ENCODE assay signal across 13 mouse cellular contexts in the genomic region with DNA sequence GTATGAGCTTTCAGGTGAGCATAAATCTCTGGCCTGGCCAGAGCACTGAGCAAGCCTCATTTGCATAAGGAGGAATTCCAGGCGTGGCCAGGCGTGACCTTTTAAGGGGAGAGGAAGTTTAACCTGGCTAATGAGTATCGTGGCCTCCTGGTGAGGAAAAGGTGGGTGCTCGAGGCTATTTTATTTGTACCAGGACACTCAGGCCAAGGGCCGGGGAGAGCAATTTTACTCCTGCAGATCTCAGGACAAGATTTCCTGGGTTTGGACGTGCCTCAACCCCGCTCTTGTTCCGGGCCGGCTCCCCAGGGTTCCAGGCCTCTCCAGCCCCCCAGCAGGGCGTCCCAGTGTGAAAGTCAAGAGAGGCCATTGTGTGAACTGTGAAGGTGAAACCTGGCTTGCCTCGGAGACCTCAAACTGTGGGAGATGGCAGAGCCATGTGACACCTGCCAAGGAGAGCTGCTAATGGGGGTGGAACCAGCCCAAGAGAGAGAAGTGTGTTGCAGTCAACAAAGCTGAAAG. TPM values are rescaled to one million over a fixed set of nuclear protein-coding genes. Genes with fewer than 3 reads are reported as not detected.
A peak's percentile ranks its signal among the peaks of the same experiment; 100 is the strongest.
DNase-seq lines count a peak whose midpoint lies in the region; ATAC-seq and TF ChIP-seq lines count a peak whose summit lies in the region.
"Had no signal": no experiment of that assay in that cellular context is flagged by ENCODE, and none has a peak within 500 bp of the region (broad histone marks: within the 10 kb centered on the region; RNA-seq: fewer than 3 reads in every experiment).

No protein-coding gene starts in this region.

- no peak overlapping the region for H3K4me3 ChIP-seq in hindbrain, embryonic 10.5 days
- H3K4me3 ChIP-seq in hindbrain, postnatal 0 days (ENCODE audit: low read length), result no peak overlapping the region
- H3K4me3 ChIP-seq in kidney, embryonic 15.5 days (replicated peaks), result no peak overlapping the region
- H3K4me3 ChIP-seq: forebrain, embryonic 13.5 days; gastrocnemius, adult 2 months; heart, embryonic 15.5 days; hindbrain, embryonic 15.5 days had no signal

- peaks cover 35% of the 10 kb centered on the region for H3K4me1 ChIP-seq in hindbrain, embryonic 10.5 days (replicated peaks)
- no peaks in the 10 kb centered on the region for H3K4me1 ChIP-seq in hindbrain, postnatal 0 days (ENCODE audit: insufficient read depth, low read length)
- H3K4me1 ChIP-seq in kidney, embryonic 15.5 days, result peaks cover 55% of the 10 kb centered on the region

- POLR2A ChIA-PET in Patski (lab: Charles Lee), result interaction anchor here (0.6 to 1.1 kb wide), 2 partner anchors 49 to 115 kb away, joined by 3 read pairs; no protein-coding TSS in a partner anchor

- H3K9me3 ChIP-seq in hindbrain, embryonic 10.5 days, result no peaks in the 10 kb centered on the region
- H3K9me3 ChIP-seq in hindbrain, postnatal 0 days (ENCODE audit: low read length), result no peaks in the 10 kb centered on the region; the same call in 1 of the 2 replicates
- H3K9me3 ChIP-seq in kidney, embryonic 15.5 days (replicated peaks), result no peaks in the 10 kb centered on the region
- H3K9me3 ChIP-seq: forebrain, embryonic 13.5 days; heart, embryonic 15.5 days; hindbrain, embryonic 15.5 days had no signal

- H3K4me2 ChIP-seq in hindbrain, postnatal 0 days (ENCODE audit: low read depth, low read length), result no peak overlapping the region
- peak overlapping the region; percentile 7; the same call in 1 of the 2 replicates for H3K4me2 ChIP-seq in kidney, embryonic 15.5 days
- H3K4me2 ChIP-seq: forebrain, embryonic 13.5 days; heart, embryonic 15.5 days; hindbrain, embryonic 15.5 days had no signal

- in situ Hi-C loops in Patski (cut with MboI; ENCODE audit: low pct_unique_long_range_greater_than_20kb), result no loop called here

- CTCF ChIA-PET in Patski (lab: Charles Lee), result interaction anchor here (1.5 to 1.7 kb wide), 2 partner anchors 17 to 47 kb away, joined by 3 to 4 read pairs; no protein-coding TSS in a partner anchor

- H3K9ac ChIP-seq in hindbrain, postnatal 0 days (replicated peaks; ENCODE audit: low read length), result no peak overlapping the region
- no peak overlapping the region for H3K9ac ChIP-seq in kidney, embryonic 15.5 days
- H3K9ac ChIP-seq: forebrain, embryonic 13.5 days; heart, embryonic 15.5 days; hindbrain, embryonic 15.5 days had no signal

- TF ChIP-seq CTCF in hindbrain, postnatal 0 days (IDR thresholded peaks at IDR 0.05; ENCODE audit: low read depth), result no peak
- TF ChIP-seq CTCF in Patski (IDR thresholded peaks at IDR 0.05), result no peak

- 23% methylated on average over 11 of the region's 11 CpGs for WGBS in hindbrain, embryonic 10.5 days
- WGBS in hindbrain, postnatal 0 days, result 38% methylated on average over 11 of the region's 11 CpGs
- WGBS in kidney, embryonic 15.5 days, result 22% methylated on average over 11 of the region's 11 CpGs

- H3K36me3 ChIP-seq in hindbrain, embryonic 10.5 days, result no peaks in the 10 kb centered on the region
- H3K36me3 ChIP-seq in hindbrain, postnatal 0 days (ENCODE audit: insufficient read depth, low read length), result no peaks in the 10 kb centered on the region
- H3K36me3 ChIP-seq in kidney, embryonic 15.5 days, result no peaks in the 10 kb centered on the region
- H3K36me3 ChIP-seq: heart, embryonic 15.5 days; hindbrain, embryonic 15.5 days had no signal

- H3K27me3 ChIP-seq in hindbrain, embryonic 10.5 days (ENCODE audit: insufficient read depth, poor library complexity, severe bottlenecking), result no peaks in the 10 kb centered on the region
- no peaks in the 10 kb centered on the region for H3K27me3 ChIP-seq in hindbrain, postnatal 0 days (ENCODE audit: insufficient read depth, low read length)
- no peaks in the 10 kb centered on the region for H3K27me3 ChIP-seq in Patski
- no peaks in the 10 kb centered on the region for H3K27me3 ChIP-seq in kidney, embryonic 15.5 days
- H3K27me3 ChIP-seq: heart, embryonic 15.5 days; hindbrain, embryonic 15.5 days had no signal

- peak overlapping the region; percentile 46 for H3K27ac ChIP-seq in hindbrain, embryonic 10.5 days
- H3K27ac ChIP-seq in hindbrain, postnatal 0 days, result no peak overlapping the region
- H3K27ac ChIP-seq in kidney, embryonic 15.5 days, result peak overlapping the region; percentile 87
- H3K27ac ChIP-seq: forebrain, embryonic 13.5 days; gastrocnemius, adult 2 months; heart, embryonic 15.5 days; hindbrain, embryonic 15.5 days had no signal

- DNase-seq in hindbrain, embryonic 10.5 days (ENCODE audit: low spot score), result no peak
- no peak for DNase-seq in hindbrain, postnatal 0 days (ENCODE audit: low spot score)
- no peak for DNase-seq in Patski (ENCODE audit: low read depth, low spot score)
- DNase-seq in lung, postnatal 10 days, result peak; percentile 24
- no peak for DNase-seq in thymus, postnatal 14 days
- no peak for DNase-seq in left cerebral cortex, adult 9 months (ENCODE audit: low spot score in 2 of 2)
- DNase-seq: cerebellum, adult 2 months; gastrocnemius, adult 2 months had no signal

- no peak for ATAC-seq in hindbrain, postnatal 0 days
- ATAC-seq in Patski, result peak; percentile 23
- peak; percentile 73 for ATAC-seq in kidney, embryonic 15.5 days (replicated peaks; ENCODE audit: low FRiP score)
- ATAC-seq in monocyte, adult 5-6 weeks (replicated peaks; ENCODE audit: insufficient number of reproducible peaks, low FRiP score, low TSS enrichment, poor library complexity, severe bottlenecking), result no peak
- ATAC-seq: forebrain, embryonic 13.5 days had no signal

RNA-seq across cellular contexts. Expression of gene Hs6st1, which starts 54.3 kb away (rescaled TPM):
- polyA plus RNA-seq in hindbrain, embryonic 10.5 days (2016; fragmentation: Nextera tagmentation; extraction: Ambion mirVana), result 5.2 and 6.2 TPM in 2 replicates
- 107 and 112 TPM in 2 replicates for total RNA-seq in hindbrain, postnatal 0 days (2014; rRNA removed)
- polyA plus RNA-seq in hindbrain, postnatal 0 days (2015; fragmentation: Nextera tagmentation; extraction: Ambion mirVana), result 16.9 and 19.0 TPM in 2 replicates
- polyA plus RNA-seq in Patski (2021), result 207 TPM
- 7.2 and 7.5 TPM in 2 replicates for polyA plus RNA-seq in kidney, embryonic 15.5 days (2015; fragmentation: Nextera tagmentation; extraction: Ambion mirVana)
- total RNA-seq in monocyte, adult 5-6 weeks (2017), result 16.2 to 26.3 TPM (median 21.9 TPM) in 3 replicates

Comparison
In these comparisons a context has a peak if more than half of its experiments do, and no peak if none do; other contexts are left out.
1. ATAC-seq: peak in Patski (single experiment) and kidney, embryonic 15.5 days (single experiment); none in hindbrain, postnatal 0 days (single experiment) and monocyte, adult 5-6 weeks (single experiment).
2. RNA of gene Hs6st1, which starts 54.3 kb away (polyA plus RNA-seq): 207 TPM in Patski (single experiment); 16.9 to 19.0 TPM in hindbrain, postnatal 0 days, 7.2 to 7.5 TPM in kidney, embryonic 15.5 days and 5.2 to 6.2 TPM in hindbrain, embryonic 10.5 days; every median in the first group is over 10 times any median in the second.